In genomic region chr8:105852146-105852729, GRCm38 (mm10) we compare ENCODE assay signal across 8 mouse cellular contexts. TPM values are rescaled to one million over a fixed set of nuclear protein-coding genes. Genes with fewer than 3 reads are reported as not detected.
A peak's percentile ranks its signal among the peaks of the same experiment; 100 is the strongest.
DNase-seq lines count a peak whose midpoint lies in the region; ATAC-seq and TF ChIP-seq lines count a peak whose summit lies in the region.

No protein-coding gene starts in this region.

- TF ChIP-seq RAD21 in MEL (IDR thresholded peaks at IDR 0.05; ENCODE audit: low read depth, low read length), result no peak

- no peak for TF ChIP-seq POLR2A in MEL (IDR thresholded peaks at IDR 0.05; ENCODE audit: control insufficient read depth in 1 of 2, insufficient read depth in 1 of 2, low read depth in 1 of 2, low read length in 2 of 2, poor library complexity in 1 of 2)

- no peak for TF ChIP-seq CTCF in MEL (IDR thresholded peaks at IDR 0.05 in 2 of 3, conservative IDR thresholded peaks at IDR 0.05 in 1 of 3; ENCODE audit: control insufficient read depth in 1 of 3, insufficient read depth in 1 of 3, low read depth in 2 of 3, low read length in 3 of 3, poor library complexity in 1 of 3, severe bottlenecking in 1 of 3)

- 82% methylated on average over 12 of the region's 12 CpGs for WGBS in hindbrain, embryonic 13.5 days
- WGBS in midbrain, embryonic 14.5 days, result 86% methylated on average over 12 of the region's 12 CpGs

- no peaks in the 10 kb centered on the region for H3K9me3 ChIP-seq in MEL (replicated peaks; ENCODE audit: insufficient read depth, low read length)
- H3K9me3 ChIP-seq in hindbrain, embryonic 13.5 days, result no peaks in the 10 kb centered on the region
- no peaks in the 10 kb centered on the region for H3K9me3 ChIP-seq in midbrain, embryonic 14.5 days (ENCODE audit: control insufficient read depth, low read length)

- H3K27me3 ChIP-seq in MEL (ENCODE audit: control insufficient read depth in 1 of 2, insufficient read depth in 2 of 2, low read length in 2 of 2), result no peaks in the 10 kb centered on the region
- H3K27me3 ChIP-seq in hindbrain, embryonic 13.5 days, result no peaks in the 10 kb centered on the region
- H3K27me3 ChIP-seq in midbrain, embryonic 14.5 days (ENCODE audit: control insufficient read depth, insufficient read depth, low read length), result no peaks in the 10 kb centered on the region

- H3K4me3 ChIP-seq in MEL (ENCODE audit: control insufficient read depth in 1 of 2, insufficient read depth in 1 of 2, low read depth in 2 of 2, low read length in 2 of 2), result peak overlapping the region in 1 of 2 experiments; percentile 93; a peak in 1 of 4 replicates
- peak overlapping the region; percentile 77 for H3K4me3 ChIP-seq in hindbrain, embryonic 13.5 days
- H3K4me3 ChIP-seq in midbrain, embryonic 14.5 days (replicated peaks; ENCODE audit: low read depth, low read length), result peak overlapping the region; percentile 73

- H3K79me2 ChIP-seq in MEL (ENCODE audit: control insufficient read depth, insufficient read depth, low read length, poor library complexity), result peaks cover 23% of the 10 kb centered on the region

- H3K27ac ChIP-seq in MEL (ENCODE audit: control insufficient read depth, low read depth, low read length), result no peak overlapping the region
- 0 out of 2 replicates have a peak overlapping the region, but pooled peaks have one; percentile 1 for H3K27ac ChIP-seq in hindbrain, embryonic 13.5 days
- H3K27ac ChIP-seq in midbrain, embryonic 14.5 days (replicated peaks; ENCODE audit: low read depth, low read length), result no peak overlapping the region

- H3K9ac ChIP-seq in MEL (ENCODE audit: control insufficient read depth, low read depth, low read length, poor library complexity, severe bottlenecking), result no peak overlapping the region
- H3K9ac ChIP-seq in hindbrain, embryonic 13.5 days, result no peak overlapping the region
- H3K9ac ChIP-seq in midbrain, embryonic 14.5 days (replicated peaks; ENCODE audit: low read length), result no peak overlapping the region

- peaks cover 0 to 21% of the 10 kb centered on the region in 2 experiments; a peak in 2 of 4 replicates for H3K4me1 ChIP-seq in MEL (ENCODE audit: control insufficient read depth in 1 of 2, insufficient read depth in 2 of 2, low read length in 2 of 2)
- peaks cover 30% of the 10 kb centered on the region for H3K4me1 ChIP-seq in hindbrain, embryonic 13.5 days (replicated peaks)
- peaks cover 25% of the 10 kb centered on the region for H3K4me1 ChIP-seq in midbrain, embryonic 14.5 days (ENCODE audit: control insufficient read depth, insufficient read depth, low read length)

- no peak for TF ChIP-seq EP300 in MEL (IDR thresholded peaks at IDR 0.05; ENCODE audit: low read depth in 1 of 2, low read length in 2 of 2)

- ATAC-seq in hindbrain, embryonic 13.5 days (ENCODE audit: low FRiP score), result no peak
- ATAC-seq in midbrain, embryonic 14.5 days (ENCODE audit: low FRiP score, low TSS enrichment), result no peak

- peak overlapping the region; percentile 87; the same call in 1 of the 2 replicates for H3K4me2 ChIP-seq in hindbrain, embryonic 13.5 days
- H3K4me2 ChIP-seq in midbrain, embryonic 14.5 days (ENCODE audit: low read length), result peak overlapping the region; percentile 58

- peaks cover 0 to 16% of the 10 kb centered on the region in 2 experiments; a peak in 2 of 4 replicates for H3K36me3 ChIP-seq in MEL (ENCODE audit: control insufficient read depth in 1 of 2, insufficient read depth in 2 of 2, low read length in 2 of 2)
- peaks cover 23% of the 10 kb centered on the region for H3K36me3 ChIP-seq in hindbrain, embryonic 13.5 days
- H3K36me3 ChIP-seq in midbrain, embryonic 14.5 days (ENCODE audit: control insufficient read depth, insufficient read depth, low read length), result peaks cover 25% of the 10 kb centered on the region

- DNase-seq in kidney, adult 18-20 months, result peak; percentile 21
- no peak for DNase-seq in kidney, adult 8-10 months
- no peak for DNase-seq in MEL (ENCODE audit: low read depth, low spot score)
- DNase-seq in midbrain, embryonic 14.5 days, result peak; percentile 2
- no peak for DNase-seq in B cell, adult 2 months
- no peak for DNase-seq in thymus, postnatal 14 days
- DNase-seq in left cerebral cortex, adult 9 months (ENCODE audit: low spot score in 2 of 2), result no peak

TF ChIP-seq in MEL, 35 proteins besides CTCF, POLR2A, EP300 and RAD21:
- TF ChIP-seq NRF1 (IDR thresholded peaks at IDR 0.05; ENCODE audit: insufficient read depth, low read depth, low read length, poor library complexity, severe bottlenecking), result no peak
- TF ChIP-seq RCOR1 (IDR thresholded peaks at IDR 0.05; ENCODE audit: low read depth, low read length), result no peak
- TF ChIP-seq MAZ (IDR thresholded peaks at IDR 0.05; ENCODE audit: low read depth, low read length), result no peak
- no peak for TF ChIP-seq MEF2A (IDR thresholded peaks at IDR 0.05; ENCODE audit: extremely low read depth, insufficient replicate concordance, low read depth, low read length, poor library complexity, severe bottlenecking)
- no peak for TF ChIP-seq TBP (IDR thresholded peaks at IDR 0.05; ENCODE audit: low read depth, low read length)
- TF ChIP-seq GATA1 (IDR thresholded peaks at IDR 0.05; ENCODE audit: low read depth, low read length), result no peak
- TF ChIP-seq JUND (IDR thresholded peaks at IDR 0.05; ENCODE audit: low read depth, low read length), result no peak
- peak; percentile 18; the same call in 1 of the 2 replicates for TF ChIP-seq MYC (IDR thresholded peaks at IDR 0.05; ENCODE audit: low read depth, low read length)
- TF ChIP-seq MAFK (IDR thresholded peaks at IDR 0.05; ENCODE audit: borderline replicate concordance, low read depth, low read length), result no peak
TF ChIP-seq in MEL: peak in this region for 1.

RNA-seq across cellular contexts. Expression of gene Cenpt, which starts 0.8 kb away (rescaled TPM):
- total RNA-seq in MEL (2012; rRNA removed), result 14.2 and 15.7 TPM in 2 replicates
- polyA plus RNA-seq in MEL (2012; ENCODE audit: insufficient read depth in 1 of 2, insufficient read length in 2 of 2, low read depth in 1 of 2, low replicate concordance in 2 of 2, missing spikeins in 1 of 2), result 10 to 100 TPM in 1 of 2 experiments, not detected in 1; 26.5 TPM
- 59.7 and 61.1 TPM in 2 replicates for polyA plus RNA-seq in hindbrain, embryonic 13.5 days (2015; fragmentation: Nextera tagmentation; extraction: Ambion mirVana)
- 46.7 and 55.7 TPM in 2 replicates for polyA plus RNA-seq in midbrain, embryonic 14.5 days (2014; fragmentation: Nextera tagmentation; extraction: Ambion mirVana)

RNA-seq across cellular contexts. Expression of gene Thap11, which starts 2.7 kb away (rescaled TPM):
- 41.9 and 48.8 TPM in 2 replicates for total RNA-seq in MEL (2012; rRNA removed)
- polyA plus RNA-seq in MEL (2012; ENCODE audit: insufficient read depth in 1 of 2, insufficient read length in 2 of 2, low read depth in 1 of 2, low replicate concordance in 2 of 2, missing spikeins in 1 of 2), result 10 to 100 TPM in 1 of 2 experiments, not detected in 1; 51.4 TPM
- polyA plus RNA-seq in hindbrain, embryonic 13.5 days (2015; fragmentation: Nextera tagmentation; extraction: Ambion mirVana), result 58.7 and 60.6 TPM in 2 replicates
- polyA plus RNA-seq in midbrain, embryonic 14.5 days (2014; fragmentation: Nextera tagmentation; extraction: Ambion mirVana), result 49.8 and 51.5 TPM in 2 replicates

RNA-seq across cellular contexts. Expression of gene Nutf2, which starts 8.1 kb away (rescaled TPM):
- 167 and 198 TPM in 2 replicates for total RNA-seq in MEL (2012; rRNA removed)
- polyA plus RNA-seq in MEL (2012; ENCODE audit: insufficient read depth in 1 of 2, insufficient read length in 2 of 2, low read depth in 1 of 2, low replicate concordance in 2 of 2, missing spikeins in 1 of 2), result 10 to 100 TPM in 1 of 2 experiments, not detected in 1; 28.0 TPM
- polyA plus RNA-seq in hindbrain, embryonic 13.5 days (2015; fragmentation: Nextera tagmentation; extraction: Ambion mirVana), result 186 and 205 TPM in 2 replicates
- polyA plus RNA-seq in midbrain, embryonic 14.5 days (2014; fragmentation: Nextera tagmentation; extraction: Ambion mirVana), result 217 and 221 TPM in 2 replicates

RNA-seq across cellular contexts. Expression of gene Tsnaxip1, which starts 24.7 kb away (rescaled TPM):
- not detected in 2 replicates for total RNA-seq in MEL (2012; rRNA removed)
- under 1 TPM in 1 of 2 experiments, not detected in 1; 0.10 TPM for polyA plus RNA-seq in MEL (2012; ENCODE audit: insufficient read depth in 1 of 2, insufficient read length in 2 of 2, low read depth in 1 of 2, low replicate concordance in 2 of 2, missing spikeins in 1 of 2)
- 0.80 and 1.6 TPM in 2 replicates for polyA plus RNA-seq in hindbrain, embryonic 13.5 days (2015; fragmentation: Nextera tagmentation; extraction: Ambion mirVana)
- polyA plus RNA-seq in midbrain, embryonic 14.5 days (2014; fragmentation: Nextera tagmentation; extraction: Ambion mirVana), result 0.24 and 0.32 TPM in 2 replicates

RNA-seq across cellular contexts. Expression of gene Ranbp10, which starts 25.1 kb away (rescaled TPM):
- total RNA-seq in MEL (2012; rRNA removed), result 7.4 and 7.7 TPM in 2 replicates
- 10 to 100 TPM in 1 of 2 experiments, not detected in 1; 22.1 TPM for polyA plus RNA-seq in MEL (2012; ENCODE audit: insufficient read depth in 1 of 2, insufficient read length in 2 of 2, low read depth in 1 of 2, low replicate concordance in 2 of 2, missing spikeins in 1 of 2)
- polyA plus RNA-seq in hindbrain, embryonic 13.5 days (2015; fragmentation: Nextera tagmentation; extraction: Ambion mirVana), result 11.5 and 14.3 TPM in 2 replicates
- polyA plus RNA-seq in midbrain, embryonic 14.5 days (2014; fragmentation: Nextera tagmentation; extraction: Ambion mirVana), result 12.3 and 12.5 TPM in 2 replicates

Comparison
In these comparisons a context has a peak if more than half of its experiments do, and no peak if none do; other contexts are left out.
1. DNase-seq: peak in kidney, adult 18-20 months (single experiment) and midbrain, embryonic 14.5 days (single experiment); none in kidney, adult 8-10 months (0 of 2), MEL (single experiment), B cell, adult 2 months (0 of 2), thymus, postnatal 14 days (single experiment) and left cerebral cortex, adult 9 months (0 of 2).